Mouse (Mus musculus) embryonic facial prominence, embryonic 15.5 days (tissue): ENCODE data around the gene Egr2. TPM values are rescaled to one million over a fixed set of nuclear protein-coding genes. Genes with fewer than 3 reads are reported as not detected.

ENCODE experiments used
- ATAC-seq: fragments of 200-750 bp; cut with Nextera tagmentation; 2 replicates; pipeline ENCODE4 v1.8.0; 2017; ENCODE audit warnings: low read depth, moderate TSS enrichment; ENCODE audit not compliant: insufficient number of reproducible peaks, low FRiP score, low TSS enrichment
- H3K27ac ChIP-seq: fragments of 300-500 bp; sonication (generic); replicated peaks from 2 replicates; pipeline ENCODE4 v1.5.1; 2015; ENCODE audit warnings: mild to moderate bottlenecking, inconsistent platforms
- H3K27me3 ChIP-seq: fragments of 300-500 bp; sonication (generic); 2 replicates; pipeline ENCODE4 v1.6.1; 2015; ENCODE audit warnings: inconsistent platforms
- H3K36me3 ChIP-seq: fragments of 300-500 bp; sonication (generic); 2 replicates; pipeline ENCODE4 v1.6.1; 2015; ENCODE audit warnings: mild to moderate bottlenecking, inconsistent platforms
- H3K4me1 ChIP-seq: fragments of 300-500 bp; sonication (generic); 2 replicates; pipeline ENCODE4 v1.6.1; 2015; ENCODE audit warnings: inconsistent platforms
- H3K4me2 ChIP-seq: fragments of 300-500 bp; sonication (generic); replicated peaks from 2 replicates; pipeline ENCODE4 v1.6.1; 2015; ENCODE audit warnings: mild to moderate bottlenecking, inconsistent platforms
- H3K4me3 ChIP-seq: fragments of 300-500 bp; sonication (generic); replicated peaks from 2 replicates; pipeline ENCODE4 v1.5.1; 2015; ENCODE audit warnings: mild to moderate bottlenecking, inconsistent platforms
- H3K9ac ChIP-seq: fragments of 300-500 bp; sonication (generic); 2 replicates; pipeline ENCODE4 v1.6.1; 2015; ENCODE audit warnings: inconsistent platforms
- H3K9me3 ChIP-seq: fragments of 300-500 bp; sonication (generic); replicated peaks from 2 replicates; pipeline ENCODE4 v1.6.1; 2016; ENCODE audit warnings: inconsistent platforms
- WGBS: fragments of 180-500 bp; shearing (Covaris S2); methylation state at CpG from one replicate; pipeline ENCODE4 v1.1.7; 2015; 5-methylcytosine and 5-hydroxymethylcytosine counted together
- polyA plus RNA-seq: library from polyadenylated mRNA; unstranded; fragments of >200 nt; fragmentation: Nextera tagmentation; extraction: Ambion mirVana; gene quantifications from 2 replicates; pipeline ENCODE4 v1.2.1, GENCODE M21; 2015

The Egr2 gene
- polyA plus RNA-seq, 1 experiment from 2014 or later: 5.0 TPM

GRCm38 (mm10) chr10:67569539-67569938 is 34.3 kb downstream of the Egr2 start:
- no peak overlapping the region for H3K4me2 ChIP-seq
- no peak for ATAC-seq
- no peak overlapping the region for H3K4me3 ChIP-seq
- no peaks in the 10 kb centered on the region for H3K9me3 ChIP-seq
- no peak overlapping the region for H3K9ac ChIP-seq
- no peaks in the 10 kb centered on the region for H3K27me3 ChIP-seq
- no peak overlapping the region for H3K27ac ChIP-seq
- WGBS: 49% methylated on average over 7 of the region's 7 CpGs
- H3K36me3 ChIP-seq: no peaks in the 10 kb centered on the region
- no peaks in the 10 kb centered on the region for H3K4me1 ChIP-seq

DNA sequence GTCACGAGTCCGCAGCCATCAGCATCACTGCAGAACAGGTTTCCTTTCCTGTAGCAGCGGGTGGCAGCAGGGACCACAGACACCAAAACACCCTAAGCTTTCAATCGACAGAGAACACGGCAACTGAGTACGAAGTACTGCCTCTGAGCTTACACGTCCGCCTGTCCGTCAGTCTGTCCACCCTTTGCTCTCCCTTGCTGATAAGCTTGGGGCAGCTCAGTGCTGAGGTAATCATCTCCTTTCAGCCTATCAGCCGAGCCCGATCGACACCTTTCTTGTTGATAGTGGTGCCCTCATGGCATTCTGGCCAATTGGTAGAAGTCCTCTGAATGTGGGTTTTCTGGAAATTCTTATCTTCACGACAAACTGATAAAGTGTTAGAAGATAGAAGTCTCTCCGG is 36.2 kb downstream of the Egr2 start:
- Histone ChIP-seq H3K27ac (no peak overlapping the region), H3K36me3 (no peaks in the 10 kb centered on the region), H3K9ac (no peak overlapping the region), H3K4me1 (no peaks in the 10 kb centered on the region), H3K4me2 (no peak overlapping the region), H3K27me3 (no peaks in the 10 kb centered on the region), H3K9me3 (no peaks in the 10 kb centered on the region), H3K4me3 (no peak overlapping the region)
- 88% methylated on average over 14 of the region's 14 CpGs for WGBS
- no peak for ATAC-seq

DNA sequence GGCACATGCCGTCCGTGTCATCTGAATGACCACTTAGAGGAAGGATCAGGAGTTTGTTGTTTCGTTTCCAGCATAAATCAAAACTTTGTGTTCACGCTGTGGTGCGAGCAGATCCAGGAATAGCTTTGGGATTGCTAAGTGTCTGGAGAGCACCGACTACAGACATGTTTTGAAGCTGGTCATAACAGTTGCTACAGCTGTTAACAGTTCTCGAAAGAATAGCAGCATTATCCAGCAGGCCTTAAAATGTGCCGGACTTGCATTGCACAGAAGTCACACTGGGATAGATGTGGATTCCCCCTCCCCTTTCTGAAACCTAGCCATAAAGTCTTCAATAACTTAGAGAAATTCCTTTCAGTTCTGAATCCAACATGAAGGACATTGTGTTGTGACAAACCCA is 38.0 kb downstream of the Egr2 start:
- no peak overlapping the region for H3K27ac ChIP-seq
- WGBS: 53% methylated on average over 8 of the region's 8 CpGs

GRCm38 (mm10) chr10:67579830-67580229 is 44.6 kb downstream of the Egr2 start:
- no peaks in the 10 kb centered on the region for H3K4me1 ChIP-seq
- no peak overlapping the region for H3K4me3 ChIP-seq
- H3K36me3 ChIP-seq: no peaks in the 10 kb centered on the region
- no peak overlapping the region for H3K4me2 ChIP-seq
- H3K27me3 ChIP-seq: no peaks in the 10 kb centered on the region
- no peak overlapping the region for H3K27ac ChIP-seq
- 91% methylated on average over 4 of the region's 4 CpGs for WGBS
- no peaks in the 10 kb centered on the region for H3K9me3 ChIP-seq
- ATAC-seq: no peak
- H3K9ac ChIP-seq: no peak overlapping the region

More for the DNA sequence above, 38.0 kb downstream of the Egr2 start:
- Histone ChIP-seq H3K27me3 (no peaks in the 10 kb centered on the region), H3K4me2 (no peak overlapping the region), H3K4me1 (no peaks in the 10 kb centered on the region), H3K9me3 (no peaks in the 10 kb centered on the region), H3K9ac (no peak overlapping the region), H3K4me3 (no peak overlapping the region), H3K36me3 (no peaks in the 10 kb centered on the region)
- ATAC-seq: no peak

DNA sequence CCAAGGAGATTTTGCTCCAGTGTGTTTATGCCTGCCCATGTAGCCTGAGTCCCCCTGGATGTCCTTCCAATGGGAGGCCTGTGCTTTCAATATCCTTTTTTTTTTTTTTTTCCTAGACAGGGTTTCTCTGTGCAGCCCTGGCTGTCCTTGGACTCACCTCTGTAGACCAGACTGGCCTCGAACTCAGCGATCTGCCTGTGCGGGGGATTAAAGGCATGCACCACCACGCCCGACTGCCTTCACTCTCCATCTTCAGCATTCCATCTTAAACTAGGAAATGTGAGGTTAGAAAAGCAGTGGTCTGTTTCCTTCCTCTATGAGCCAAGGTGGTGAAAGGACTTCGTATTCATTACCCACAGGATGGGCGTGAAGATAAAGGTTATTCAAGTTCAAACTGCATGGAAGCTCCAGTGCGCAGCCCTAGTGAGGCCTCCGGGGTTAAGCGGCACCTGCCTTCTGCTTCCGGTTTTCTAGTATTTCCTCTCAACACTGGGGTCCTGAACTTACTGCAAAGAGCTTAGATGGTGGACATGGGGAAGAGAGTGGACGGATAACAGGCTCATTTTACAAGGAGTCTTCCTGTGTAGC is 46.5 kb downstream of the Egr2 start:
- no peaks in the 10 kb centered on the region for H3K36me3 ChIP-seq
- 76% methylated on average over 12 of the region's 12 CpGs for WGBS
- H3K27me3 ChIP-seq: no peaks in the 10 kb centered on the region

DNA sequence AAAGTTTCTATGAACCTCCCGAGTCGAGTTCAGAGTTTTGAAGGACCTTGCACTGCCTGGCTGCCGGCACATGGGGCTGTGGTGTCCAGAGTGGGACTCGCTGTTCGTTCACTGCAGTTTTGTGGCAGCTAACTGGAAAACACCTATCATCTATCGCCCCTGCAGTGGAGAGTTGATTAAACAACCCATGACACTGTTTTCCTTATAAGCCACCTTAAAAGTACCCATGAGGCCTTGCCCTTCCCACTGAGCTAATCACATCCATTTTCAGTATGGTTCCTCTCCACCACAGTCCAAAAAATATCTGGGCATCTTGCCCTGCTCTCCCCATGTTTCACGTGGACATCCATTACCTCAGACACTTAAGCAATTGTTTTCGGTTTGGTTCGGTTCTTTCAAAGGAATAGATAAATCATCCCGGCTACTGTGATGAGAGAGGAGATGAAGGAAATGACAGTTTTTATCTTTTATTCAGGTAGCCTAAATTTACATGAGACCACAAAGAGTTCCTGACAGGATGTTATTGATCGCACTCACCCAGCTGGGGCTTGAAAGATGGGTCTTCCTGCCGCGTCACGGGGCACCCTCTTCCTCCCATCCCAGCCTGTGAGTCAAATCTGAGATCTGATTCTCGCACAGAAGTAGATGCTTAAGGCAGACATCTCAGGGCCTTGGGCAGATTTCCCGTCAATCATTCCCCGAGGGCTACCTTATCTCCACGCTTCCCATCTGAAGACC is 50.8 kb downstream of the Egr2 start:
- Histone ChIP-seq H3K4me3 (no peak overlapping the region), H3K36me3 (no peaks in the 10 kb centered on the region), H3K9me3 (no peaks in the 10 kb centered on the region), H3K27me3 (no peaks in the 10 kb centered on the region), H3K4me1 (no peaks in the 10 kb centered on the region), H3K4me2 (no peak overlapping the region), H3K27ac (no peak overlapping the region), H3K9ac (no peak overlapping the region)
- 80% methylated on average over 18 of the region's 18 CpGs for WGBS
- no peak for ATAC-seq

More for the DNA sequence above, 46.5 kb downstream of the Egr2 start:
- H3K4me2 ChIP-seq: no peak overlapping the region
- H3K9me3 ChIP-seq: no peaks in the 10 kb centered on the region
- no peak overlapping the region for H3K9ac ChIP-seq
- ATAC-seq: no peak
- H3K4me1 ChIP-seq: no peaks in the 10 kb centered on the region
- H3K4me3 ChIP-seq: no peak overlapping the region
- no peak overlapping the region for H3K27ac ChIP-seq

Other genes with a start within 250 kb of the Egr2 start
- gene Ado, start 13.5 kb downstream of the Egr2 start, polyA plus RNA-seq: 61.2 and 61.7 TPM in 2 replicates